Comparison of ENCODE assay signal across 8 mouse cellular contexts in genomic region chr16:42717828-42718412, GRCm38 (mm10).
DNase-seq lines count a peak whose midpoint lies in the region; ATAC-seq and TF ChIP-seq lines count a peak whose summit lies in the region.

No protein-coding gene starts in this region.

- TF ChIP-seq POLR2A in limb, embryonic 14.5 days (IDR thresholded peaks at IDR 0.05; ENCODE audit: borderline replicate concordance, extremely low read depth, insufficient read depth, insufficient read length): no peak

- H3K27me3 ChIP-seq in limb, embryonic 14.5 days (ENCODE audit: control insufficient read depth, insufficient read depth, low read length): no peaks in the 10 kb centered on the region
- no peaks in the 10 kb centered on the region for H3K27me3 ChIP-seq in liver, postnatal 0 days (ENCODE audit: insufficient read depth, low read length)

- H3K4me3 ChIP-seq in limb, embryonic 14.5 days (replicated peaks; ENCODE audit: low read length): no peak overlapping the region
- H3K4me3 ChIP-seq in liver, postnatal 0 days (ENCODE audit: low read depth, low read length): no peak overlapping the region

- peak; percentile 49 for DNase-seq in layer of hippocampus, adult 11-12 months (ENCODE audit: low spot score)
- no peak for DNase-seq in layer of hippocampus, postnatal 25 days (ENCODE audit: extremely low spot score in 1 of 2, low spot score in 1 of 2)
- peak; percentile 16 to 66 for DNase-seq in frontal cortex, postnatal 36 days (ENCODE audit: low spot score in 2 of 2)
- DNase-seq in limb, embryonic 14.5 days (ENCODE audit: low spot score): peak; percentile 61
- DNase-seq in right cerebral cortex, postnatal 4 days: peak; percentile 12
- DNase-seq in spleen, adult 18-20 months: no peak
- DNase-seq in liver, postnatal 0 days: no peak
- DNase-seq in adrenal gland, adult 18-20 months (ENCODE audit: low spot score in 2 of 2): no peak

- WGBS in limb, embryonic 14.5 days: 73% methylated on average over 7 of the region's 7 CpGs
- WGBS in liver, postnatal 0 days (ENCODE audit: insufficient replicate concordance): 73% methylated on average over 7 of the region's 7 CpGs

- H3K4me1 ChIP-seq in limb, embryonic 14.5 days (ENCODE audit: control insufficient read depth, insufficient read depth, low read length): no peaks in the 10 kb centered on the region
- no peaks in the 10 kb centered on the region for H3K4me1 ChIP-seq in liver, postnatal 0 days (ENCODE audit: insufficient read depth)

- no peak overlapping the region for H3K9ac ChIP-seq in limb, embryonic 14.5 days (ENCODE audit: low read depth, low read length, severe bottlenecking)
- no peak overlapping the region for H3K9ac ChIP-seq in liver, postnatal 0 days (replicated peaks)

- no peak overlapping the region for H3K27ac ChIP-seq in limb, embryonic 14.5 days (replicated peaks; ENCODE audit: low read depth, low read length)
- H3K27ac ChIP-seq in liver, postnatal 0 days (ENCODE audit: low read depth): no peak overlapping the region

- H3K9me3 ChIP-seq in limb, embryonic 14.5 days (ENCODE audit: control insufficient read depth, low read length): no peaks in the 10 kb centered on the region
- no peaks in the 10 kb centered on the region for H3K9me3 ChIP-seq in liver, postnatal 0 days (ENCODE audit: low read length)

- TF ChIP-seq CTCF in liver, postnatal 0 days (IDR thresholded peaks at IDR 0.05; ENCODE audit: low read depth): no peak

- ATAC-seq in limb, embryonic 14.5 days (ENCODE audit: low FRiP score, low read depth): no peak
- no peak for ATAC-seq in liver, postnatal 0 days

- no peaks in the 10 kb centered on the region for H3K36me3 ChIP-seq in limb, embryonic 14.5 days (ENCODE audit: control insufficient read depth, insufficient read depth, low read length)
- no peaks in the 10 kb centered on the region for H3K36me3 ChIP-seq in liver, postnatal 0 days (replicated peaks; ENCODE audit: insufficient read depth, low read length)

- TF ChIP-seq EP300 in liver, postnatal 0 days (IDR thresholded peaks at IDR 0.05; ENCODE audit: low read depth): no peak

- no peak overlapping the region for H3K4me2 ChIP-seq in limb, embryonic 14.5 days (replicated peaks; ENCODE audit: low read depth, low read length, severe bottlenecking)
- no peak overlapping the region for H3K4me2 ChIP-seq in liver, postnatal 0 days (ENCODE audit: low read depth, low read length)

Comparison
In these comparisons a context has a peak if more than half of its experiments do, and no peak if none do; other contexts are left out.
1. DNase-seq: peak in layer of hippocampus, adult 11-12 months (single experiment), frontal cortex, postnatal 36 days (2 of 2), limb, embryonic 14.5 days (single experiment) and right cerebral cortex, postnatal 4 days (single experiment); none in layer of hippocampus, postnatal 25 days (0 of 2), spleen, adult 18-20 months (0 of 2), liver, postnatal 0 days (single experiment) and adrenal gland, adult 18-20 months (0 of 2).